Mouse (Mus musculus): ENCODE measurements around the gene Lypla2. TPM values are rescaled to one million over a fixed set of nuclear protein-coding genes. Genes with fewer than 3 reads are reported as not detected.

Lypla2 gene
- polyA plus RNA-seq, 1 experiment from 2014 or later, result 201 TPM

Other genes with a start within 250 kb of the Lypla2 start
- not detected in 2 replicates for gene Il22ra1, start 244.5 kb downstream of the Lypla2 start, polyA plus RNA-seq (2014; fragmentation: Nextera tagmentation; extraction: Ambion mirVana)
- 0.13 and 0.16 TPM in 2 replicates for gene Myom3, start 212.9 kb downstream of the Lypla2 start, polyA plus RNA-seq (2014; fragmentation: Nextera tagmentation; extraction: Ambion mirVana)
- 247 and 266 TPM in 2 replicates for gene Srsf10, start 116.9 kb downstream of the Lypla2 start, polyA plus RNA-seq (2014; fragmentation: Nextera tagmentation; extraction: Ambion mirVana)
- 90.8 and 122 TPM in 2 replicates for gene Pnrc2, start 98.8 kb downstream of the Lypla2 start, polyA plus RNA-seq (2014; fragmentation: Nextera tagmentation; extraction: Ambion mirVana)
- gene Cnr2, start 77.2 kb downstream of the Lypla2 start, polyA plus RNA-seq (2014; fragmentation: Nextera tagmentation; extraction: Ambion mirVana), result 0.17 TPM in 1 of 2 replicates, not detected in the other
- 57.4 and 62.7 TPM in 2 replicates for gene Fuca1, start 51.9 kb downstream of the Lypla2 start, polyA plus RNA-seq (2014; fragmentation: Nextera tagmentation; extraction: Ambion mirVana)
- gene Hmgcl, start 26.2 kb downstream of the Lypla2 start, polyA plus RNA-seq (2014; fragmentation: Nextera tagmentation; extraction: Ambion mirVana), result 57.6 and 61.0 TPM in 2 replicates
- 31.8 and 42.5 TPM in 2 replicates for gene Gale, start 8.9 kb downstream of the Lypla2 start, polyA plus RNA-seq (2014; fragmentation: Nextera tagmentation; extraction: Ambion mirVana)
- 62.6 and 70.0 TPM in 2 replicates for gene Pithd1, start 14.6 kb upstream of the Lypla2 start, polyA plus RNA-seq (2014; fragmentation: Nextera tagmentation; extraction: Ambion mirVana)
- gene Eloa, start 49.1 kb upstream of the Lypla2 start, polyA plus RNA-seq (2014; fragmentation: Nextera tagmentation; extraction: Ambion mirVana), result 25.0 and 33.8 TPM in 2 replicates
- 312 and 346 TPM in 2 replicates for gene Rpl11, start 80.8 kb upstream of the Lypla2 start, polyA plus RNA-seq (2014; fragmentation: Nextera tagmentation; extraction: Ambion mirVana)
- gene Id3, start 170.9 kb upstream of the Lypla2 start, polyA plus RNA-seq (2014; fragmentation: Nextera tagmentation; extraction: Ambion mirVana), result 108 and 140 TPM in 2 replicates
- gene E2f2, start 199.8 kb upstream of the Lypla2 start, polyA plus RNA-seq (2014; fragmentation: Nextera tagmentation; extraction: Ambion mirVana), result 1.2 and 1.7 TPM in 2 replicates
- gene Asap3, start 233.7 kb upstream of the Lypla2 start, polyA plus RNA-seq (2014; fragmentation: Nextera tagmentation; extraction: Ambion mirVana), result 1.8 and 3.4 TPM in 2 replicates

Measured in midbrain, embryonic 14.5 days (tissue).